Mouse (Mus musculus) layer of hippocampus, adult 2 months (tissue): ENCODE data around the gene Tppp3. TPM values are rescaled to one million over a fixed set of nuclear protein-coding genes. Genes with fewer than 3 reads are reported as not detected.
A peak's percentile ranks its signal among the peaks of the same experiment; 100 is the strongest.

Experiments used
- DNase-seq, 2 experiments: peaks; one replicate each; pipeline ENCODE4 v3.0.0; 2022; ENCODE audit warnings: low spot score in 2 of 2
- H3K27ac ChIP-seq: fragments of 200-600 bp; 2 replicates; pipeline ENCODE4 v1.8.1; 2022
- H3K4me3 ChIP-seq: fragments of 200-600 bp; 2 replicates; pipeline ENCODE4 v1.8.1; 2022; ENCODE audit warnings: mild to moderate bottlenecking
- CTCF ChIP-seq: fragments of 200-600 bp; conservative IDR thresholded peaks from 2 replicates; pipeline ENCODE4 v1.8.1; 2022; ENCODE audit warnings: antibody characterized with exemption, mild to moderate bottlenecking, moderate library complexity
- total RNA-seq, 2 experiments: library from RNA; stranded (reverse); gene quantifications; 2 replicates each; pipeline ENCODE4 v1.2.3; 2021

Tppp3 gene
- total RNA-seq, 2 experiments from 2014 or later = 36.5 to 36.8 TPM

- Histone ChIP-seq H3K4me3 (no peak overlapping the region), H3K27ac (no peak overlapping the region)
- DNase-seq = no peak
- no peak for TF ChIP-seq CTCF
Measured at GRCm38 (mm10) chr8:105422006-105422405, 49.3 kb downstream of the Tppp3 start.

DNA sequence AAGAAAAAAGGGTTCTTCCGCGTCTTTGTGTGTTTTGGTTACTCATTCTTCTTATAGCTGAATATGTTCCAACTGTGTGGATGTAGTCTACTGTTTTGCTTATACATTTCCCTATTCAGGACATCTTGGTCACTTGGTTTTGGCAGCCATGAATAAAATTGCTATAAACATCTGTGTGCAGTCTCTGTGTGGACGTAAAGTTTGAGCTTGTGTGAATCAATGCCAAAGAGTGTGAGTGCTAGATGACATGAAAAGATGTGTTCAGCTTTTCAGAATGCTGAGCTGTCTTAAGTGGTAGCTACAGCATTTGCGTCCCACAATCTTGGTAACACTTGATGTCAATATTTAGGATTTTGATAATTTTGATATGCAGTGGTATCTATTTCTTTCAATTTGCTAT lies 51.5 kb downstream of the Tppp3 start:
- no peak for TF ChIP-seq CTCF
- Histone ChIP-seq H3K4me3 (no peak overlapping the region), H3K27ac (no peak overlapping the region)
- DNase-seq = no peak

DNA sequence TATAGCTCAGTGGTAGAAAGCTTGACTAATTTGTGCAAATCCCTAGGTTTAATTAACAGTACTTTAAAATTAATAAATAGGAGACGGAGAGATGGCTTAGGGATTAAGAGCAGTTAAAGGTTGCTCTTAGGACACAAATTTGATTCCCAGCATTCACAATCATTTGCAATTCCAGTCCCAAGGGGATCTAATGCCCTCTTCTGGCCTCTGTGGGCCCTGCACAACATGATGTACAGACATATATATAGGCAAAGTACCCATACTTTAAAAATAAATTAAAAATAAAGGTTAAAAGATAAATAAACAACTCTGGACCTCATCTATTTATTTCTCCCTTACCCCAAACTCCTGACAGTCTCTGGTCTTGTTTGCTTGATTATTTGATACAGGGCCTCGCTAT lies 52.3 kb downstream of the Tppp3 start:
- DNase-seq = no peak
- peak; percentile 49 for TF ChIP-seq CTCF
- Histone ChIP-seq H3K27ac (no peak overlapping the region), H3K4me3 (no peak overlapping the region)

Other genes with a start within 250 kb of the Tppp3 start
- gene D230025D16Rik, start 246.4 kb downstream of the Tppp3 start, total RNA-seq = 10 to 100 TPM; 38.9 to 39.2 TPM
- gene B3gnt9, start 216.4 kb downstream of the Tppp3 start, total RNA-seq = 1 to 10 TPM; 2.9 TPM
- 1 to 10 TPM; 7.0 to 7.6 TPM for gene Tradd, start 206.9 kb downstream of the Tppp3 start, total RNA-seq
- 1 to 10 TPM in 1 of 2 experiments, under 1 TPM in 1; 0.91 to 1.9 TPM for gene Fbxl8, start 206.9 kb downstream of the Tppp3 start, total RNA-seq
- gene Hsf4, start 201.7 kb downstream of the Tppp3 start, total RNA-seq = 1 to 10 TPM; 7.2 to 9.5 TPM
- gene Nol3, start 195.4 kb downstream of the Tppp3 start, total RNA-seq = 1 to 10 TPM; 7.4 to 7.8 TPM
- 10 to 100 TPM; 20.0 to 24.4 TPM for gene 4931428F04Rik, start 181.7 kb downstream of the Tppp3 start, total RNA-seq
- 1 to 10 TPM; 1.4 TPM for gene Exoc3l, start 175.4 kb downstream of the Tppp3 start, total RNA-seq
- 10 to 100 TPM; 36.1 to 39.0 TPM for gene E2f4, start 173.9 kb downstream of the Tppp3 start, total RNA-seq
- 1 to 10 TPM in 1 of 2 experiments, under 1 TPM in 1; 0.84 to 1.2 TPM for gene Elmo3, start 165.9 kb downstream of the Tppp3 start, total RNA-seq
- gene Lrrc29, start 145.2 kb downstream of the Tppp3 start, total RNA-seq = 1 to 10 TPM; 7.6 to 7.7 TPM
- 10 to 100 TPM; 40.3 to 40.9 TPM for gene Tmem208, start 145.2 kb downstream of the Tppp3 start, total RNA-seq
- 1 to 10 TPM; 2.0 to 2.1 TPM for gene Fhod1, start 123.6 kb downstream of the Tppp3 start, total RNA-seq
- 10 to 100 TPM; 13.3 to 14.9 TPM for gene Slc9a5, start 122.7 kb downstream of the Tppp3 start, total RNA-seq
- gene Plekhg4, start 98.3 kb downstream of the Tppp3 start, total RNA-seq = 1 to 10 TPM; 1.7 to 2.2 TPM
- not detected for gene Kctd19, start 58.0 kb downstream of the Tppp3 start, total RNA-seq
- under 1 TPM; 0.42 to 0.84 TPM for gene Lrrc36, start 58.0 kb downstream of the Tppp3 start, total RNA-seq
- gene Zdhhc1, start 25.4 kb upstream of the Tppp3 start, total RNA-seq = 10 to 100 TPM; 36.2 to 38.9 TPM
- gene Hsd11b2, start 47.2 kb upstream of the Tppp3 start, total RNA-seq = not detected
- 100 to 1,000 TPM; 278 to 305 TPM for gene Atp6v0d1, start 94.5 kb upstream of the Tppp3 start, total RNA-seq
- 10 to 100 TPM; 88.7 to 94.8 TPM for gene Ripor1, start 133.7 kb upstream of the Tppp3 start, total RNA-seq
- 10 to 100 TPM; 70.4 to 82.6 TPM for gene Ctcf, start 165.0 kb upstream of the Tppp3 start, total RNA-seq
- not detected for gene Agrp, start 165.9 kb upstream of the Tppp3 start, total RNA-seq
- gene Carmil2, start 214.7 kb upstream of the Tppp3 start, total RNA-seq = 10 to 100 TPM; 71.1 to 76.9 TPM
- 10 to 100 TPM; 41.1 to 41.5 TPM for gene Acd, start 229.6 kb upstream of the Tppp3 start, total RNA-seq
- 10 to 100 TPM; 32.7 to 35.4 TPM for gene Pard6a, start 229.6 kb upstream of the Tppp3 start, total RNA-seq
- gene 4933405L10Rik, start 236.1 kb upstream of the Tppp3 start, total RNA-seq = under 1 TPM in 1 of 2 experiments, not detected in 1; 0.84 TPM
- gene Enkd1, start 236.7 kb upstream of the Tppp3 start, total RNA-seq = 10 to 100 TPM in 1 of 2 experiments, 1 to 10 TPM in 1; 8.1 to 10.8 TPM